Mouse (Mus musculus) cerebellum, adult 2 months (tissue): ENCODE data around the gene Lmod3. TPM values are rescaled to one million over a fixed set of nuclear protein-coding genes. Genes with fewer than 3 reads are reported as not detected.

Experiments used
- DNase-seq, 2 experiments: peaks; one replicate each; pipeline ENCODE4 v3.0.0; 2021
- H3K27ac ChIP-seq: fragments of 200-500 bp; 2 replicates; pipeline ENCODE4 v1.5.1; 2012; ENCODE audit warnings: low read length, control low read depth, inconsistent platforms; ENCODE audit not compliant: insufficient read depth
- H3K27me3 ChIP-seq: fragments of 200-500 bp; 2 replicates; pipeline ENCODE4 v1.6.1; 2012; ENCODE audit warnings: inconsistent platforms, mild to moderate bottlenecking, low read length, moderate library complexity; ENCODE audit not compliant: control insufficient read depth, insufficient read depth
- H3K4me1 ChIP-seq: fragments of 200-500 bp; 2 replicates; pipeline ENCODE4 v1.6.1; 2011; ENCODE audit warnings: low read length; ENCODE audit not compliant: control insufficient read depth, insufficient read depth
- H3K4me3 ChIP-seq: fragments of 200-500 bp; replicated peaks from 2 replicates; pipeline ENCODE3; 2011; ENCODE audit warnings: mild to moderate bottlenecking, low read depth, low read length, control low read depth; ENCODE audit not compliant: insufficient read depth
- CTCF ChIP-seq: fragments of 200-500 bp; IDR thresholded peaks from 2 replicates; pipeline ENCODE4 v1.5.1; 2011; ENCODE audit warnings: low read depth, mild to moderate bottlenecking, control low read depth, low read length, moderate library complexity, borderline replicate concordance; ENCODE audit not compliant: insufficient read depth
- POLR2A ChIP-seq: fragments of 200-500 bp; IDR thresholded peaks from 2 replicates; pipeline ENCODE4 v1.6.1; 2011; ENCODE audit warnings: low read length, control low read depth, borderline replicate concordance; ENCODE audit not compliant: insufficient read depth
- WGBS: fragments of 180-500 bp; shearing (Covaris S2); methylation state at CpG from one replicate; pipeline ENCODE4 v1.1.7; 2018; 5-methylcytosine and 5-hydroxymethylcytosine counted together
- polyA plus RNA-seq: library from polyadenylated mRNA; depleted of rRNA; stranded (reverse); fragments of >200 nt; gene quantifications from 2 replicates; pipeline ENCODE4 v1.2.3, GENCODE M21; 2012

Gene Lmod3
- polyA plus RNA-seq, 1 experiment = 0.08 TPM

DNA sequence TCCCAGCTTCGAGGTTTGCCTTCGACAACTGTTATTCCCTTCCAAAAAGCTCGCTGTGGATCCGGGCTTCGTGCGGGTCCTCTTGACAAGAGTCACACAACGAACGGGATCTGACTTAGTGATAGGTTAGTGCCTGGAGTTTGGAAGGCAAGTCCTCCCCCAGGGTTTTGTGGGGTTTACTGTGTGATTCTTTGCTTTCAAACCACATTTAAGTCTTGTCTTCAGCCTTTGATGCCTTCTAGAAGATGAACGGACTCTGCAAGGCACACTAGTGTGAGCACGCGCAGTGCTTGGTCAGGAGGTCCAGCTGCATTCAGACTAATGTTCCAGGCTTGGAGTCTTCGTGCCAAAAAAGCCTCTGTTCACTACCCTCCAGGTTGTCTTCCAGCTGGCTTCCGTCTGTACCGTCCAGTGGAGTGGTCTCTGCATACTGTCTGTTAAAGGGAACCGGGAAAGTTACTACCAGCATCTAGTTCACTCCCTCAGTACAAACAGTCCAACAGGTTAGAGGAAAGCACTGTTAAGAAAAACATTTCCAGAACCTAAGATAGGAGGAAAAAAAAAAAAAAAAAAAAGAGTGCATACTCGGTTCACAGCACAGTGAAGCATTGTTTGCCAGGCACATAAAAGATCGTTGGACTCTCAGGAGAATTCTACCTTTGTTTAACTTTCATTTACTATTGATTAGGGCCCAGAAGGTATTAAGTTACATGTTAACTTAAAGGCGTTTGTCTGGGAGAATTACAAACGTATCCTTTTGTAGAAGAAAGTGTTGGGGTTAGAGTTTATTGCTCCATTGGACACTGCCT, 35.7 kb upstream of the Lmod3 start:
- DNase-seq = no peak
- Histone ChIP-seq H3K4me1 (no peaks in the 10 kb centered on the region), H3K27me3 (no peaks in the 10 kb centered on the region), H3K4me3 (no peak overlapping the region), H3K27ac (no peak overlapping the region)
- WGBS = 62% methylated on average over 19 of the region's 19 CpGs
- TF ChIP-seq CTCF (no peak), POLR2A (no peak)

DNA sequence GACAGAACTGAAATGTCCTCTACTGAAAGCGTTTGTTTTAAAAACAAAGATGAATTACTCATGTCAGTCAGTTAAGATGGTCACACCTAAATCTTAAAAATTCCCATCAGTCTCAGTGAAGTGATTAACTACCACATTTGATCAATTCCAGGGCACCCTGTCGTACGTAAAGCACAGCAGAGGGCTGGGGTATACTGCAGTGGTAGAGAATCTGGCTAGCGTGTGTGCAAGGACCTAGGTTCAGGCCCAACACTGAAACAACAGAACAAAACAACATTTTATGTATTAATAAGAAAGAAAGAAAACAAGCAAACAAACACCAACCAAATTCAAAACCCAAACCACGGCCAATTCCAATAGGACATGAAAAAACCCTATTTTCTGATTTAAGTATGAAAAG, 33.8 kb upstream of the Lmod3 start:
- H3K4me3 ChIP-seq = no peak overlapping the region
- 97% methylated on average over 5 of the region's 5 CpGs for WGBS
- H3K4me1 ChIP-seq = no peaks in the 10 kb centered on the region
- TF ChIP-seq CTCF = no peak
- no peak for TF ChIP-seq POLR2A
- H3K27me3 ChIP-seq = no peaks in the 10 kb centered on the region
- DNase-seq = no peak
- H3K27ac ChIP-seq = no peak overlapping the region

DNA sequence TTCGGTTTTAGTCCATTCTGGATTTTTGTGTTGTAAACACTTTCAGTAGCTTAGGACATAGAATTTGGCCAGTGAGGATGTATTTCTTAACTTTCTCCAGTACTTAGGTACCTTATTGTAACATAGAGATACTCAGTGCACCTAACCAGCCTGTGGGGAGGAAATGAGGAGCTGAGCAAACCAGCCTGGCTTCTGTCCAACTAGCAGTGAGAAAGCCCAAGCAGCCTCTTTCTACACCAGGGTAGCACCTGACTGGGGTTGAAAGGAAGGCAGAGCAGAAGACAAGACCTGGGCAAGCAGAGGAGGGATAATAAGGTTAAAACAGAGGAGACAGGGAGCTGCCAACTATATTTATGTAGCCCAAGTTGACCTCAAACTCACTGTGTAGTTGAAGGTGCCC, 31.1 kb upstream of the Lmod3 start:
- DNase-seq = no peak
- Histone ChIP-seq H3K27ac (no peak overlapping the region), H3K27me3 (no peaks in the 10 kb centered on the region), H3K4me3 (no peak overlapping the region), H3K4me1 (no peaks in the 10 kb centered on the region)
- TF ChIP-seq CTCF = no peak
- TF ChIP-seq POLR2A = no peak
- 96% methylated on average over 1 of the region's 1 CpGs for WGBS

DNA sequence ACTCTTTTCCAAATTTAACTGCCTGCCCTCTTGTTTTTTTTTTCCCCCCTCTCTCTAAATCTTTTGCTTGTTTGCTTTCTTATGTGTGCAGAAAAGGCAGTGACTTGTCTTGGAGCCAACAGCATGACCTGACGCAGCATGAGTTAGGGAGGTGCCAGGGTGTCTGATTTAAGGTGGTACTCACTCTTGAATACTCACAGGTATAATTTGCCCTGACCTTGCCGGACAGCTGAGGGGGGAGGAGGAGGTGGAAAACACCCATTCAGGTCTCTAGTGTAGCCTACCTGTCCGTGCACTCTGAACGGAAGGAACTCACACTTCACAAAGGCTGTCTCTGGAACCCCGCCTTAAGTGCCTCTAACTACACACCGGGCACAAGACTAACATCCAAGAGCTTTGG, 26.3 kb upstream of the Lmod3 start:
- Histone ChIP-seq H3K4me1 (peaks cover 3% of the 10 kb centered on the region; the same call in 1 of the 2 replicates), H3K4me3 (no peak overlapping the region), H3K27me3 (no peaks in the 10 kb centered on the region), H3K27ac (no peak overlapping the region)
- no peak for DNase-seq
- no peak for TF ChIP-seq POLR2A
- no peak for TF ChIP-seq CTCF
- 62% methylated on average over 6 of the region's 6 CpGs for WGBS

DNA sequence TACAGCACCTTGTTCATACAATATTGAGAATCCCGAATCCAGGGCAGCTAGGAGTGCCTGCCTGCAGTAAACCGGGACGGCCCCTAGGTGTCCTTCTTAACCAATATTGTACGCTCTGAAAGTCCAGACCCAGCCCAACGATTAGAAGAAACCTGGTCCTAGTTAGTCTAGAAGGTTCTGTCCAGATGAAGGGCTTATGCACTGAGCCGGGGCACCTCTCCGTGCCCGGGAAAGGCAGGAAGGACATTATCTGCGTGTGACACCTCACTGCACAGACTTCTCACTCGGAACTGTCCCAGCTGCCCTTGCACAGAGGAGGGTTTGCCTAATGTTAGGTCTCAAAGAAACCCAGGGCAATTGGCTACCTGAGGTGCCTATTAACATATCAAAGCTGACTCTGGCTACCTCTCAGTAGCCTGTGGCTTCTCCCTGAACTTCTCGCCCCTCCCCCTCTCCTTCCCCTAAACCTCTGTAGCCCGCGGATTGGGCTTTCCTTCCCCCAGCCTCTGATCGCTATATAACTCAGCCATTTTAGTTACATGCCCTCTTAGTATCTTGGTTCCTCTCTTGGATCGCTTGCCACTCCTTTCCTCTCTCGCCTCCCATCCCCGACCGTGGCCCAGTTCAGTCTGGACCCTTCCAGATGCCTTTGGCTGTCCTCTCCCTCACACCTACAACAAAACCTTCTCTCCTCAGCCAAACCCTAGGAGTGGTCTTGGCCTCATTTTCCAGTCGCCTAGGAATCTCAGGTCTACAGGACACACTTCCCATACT, 25.6 kb upstream of the Lmod3 start:
- Histone ChIP-seq H3K27me3 (no peaks in the 10 kb centered on the region), H3K4me1 (peaks cover 3% of the 10 kb centered on the region; the same call in 1 of the 2 replicates), H3K4me3 (peak overlapping the region; percentile 46), H3K27ac (no peak overlapping the region)
- no peak for TF ChIP-seq POLR2A
- TF ChIP-seq CTCF = peak; percentile 86
- peak; percentile 72 to 79 for DNase-seq
- 5% methylated on average over 19 of the region's 19 CpGs for WGBS

DNA sequence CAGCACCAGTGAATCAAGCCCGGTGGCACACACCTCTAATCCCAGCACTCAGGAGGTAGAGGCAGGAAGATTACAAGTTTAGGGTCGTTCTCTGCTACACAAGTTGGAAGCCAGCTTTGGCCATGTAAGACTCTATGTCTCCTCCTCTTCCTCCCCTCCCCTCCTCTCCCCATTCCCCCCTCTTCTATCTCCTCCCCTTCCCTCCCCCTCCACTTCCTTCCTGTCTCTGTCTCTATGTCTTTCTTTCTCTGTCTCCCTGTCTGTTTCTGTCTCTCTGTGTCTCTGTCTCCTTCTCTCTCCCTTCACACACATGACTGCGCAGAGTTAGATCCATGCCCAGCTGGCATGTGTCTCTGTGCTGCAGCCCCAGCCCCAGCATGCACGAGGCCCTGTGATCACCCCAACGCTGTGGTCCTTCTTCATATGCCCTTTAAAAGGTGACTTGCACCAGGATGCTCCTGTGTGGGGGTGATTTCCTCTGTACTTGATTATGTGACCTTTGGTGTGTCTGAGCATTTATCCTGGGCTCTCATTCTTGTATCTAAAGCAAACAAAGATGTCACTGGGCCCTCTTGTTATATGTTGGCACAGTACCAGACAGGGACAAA, 24.4 kb upstream of the Lmod3 start:
- Histone ChIP-seq H3K27me3 (no peaks in the 10 kb centered on the region), H3K4me3 (no peak overlapping the region), H3K27ac (no peak overlapping the region), H3K4me1 (peaks cover 3% of the 10 kb centered on the region; the same call in 1 of the 2 replicates)
- WGBS = 40% methylated on average over 5 of the region's 5 CpGs
- DNase-seq = no peak
- no peak for TF ChIP-seq CTCF
- no peak for TF ChIP-seq POLR2A

DNA sequence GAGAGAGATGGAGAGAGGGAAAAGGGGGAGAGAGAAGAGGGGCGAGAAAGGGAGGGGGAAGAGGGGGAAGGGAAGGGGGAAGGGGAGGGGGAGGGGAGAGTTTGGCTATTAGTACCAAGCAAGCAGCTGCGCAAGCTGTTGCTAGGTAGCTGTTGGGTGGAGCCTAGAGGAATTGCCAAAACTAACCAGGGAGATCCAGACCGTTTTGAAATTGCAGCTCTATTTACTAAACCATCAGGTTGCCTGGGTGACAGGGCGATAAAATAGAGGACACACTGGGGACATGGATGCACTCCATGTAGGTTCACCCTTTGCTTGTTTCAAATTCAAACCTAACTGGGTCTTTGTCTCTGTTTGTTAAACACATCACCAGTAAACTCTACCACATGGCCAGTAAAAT, 23.8 kb upstream of the Lmod3 start:
- no peak overlapping the region for H3K27ac ChIP-seq
- H3K27me3 ChIP-seq = no peaks in the 10 kb centered on the region
- H3K4me1 ChIP-seq = peaks cover 3% of the 10 kb centered on the region; the same call in 1 of the 2 replicates
- TF ChIP-seq CTCF (no peak), POLR2A (no peak)
- 15% methylated on average over 4 of the region's 4 CpGs for whole genome bisulfite sequencing
- no peak for DNase-seq
- no peak overlapping the region for H3K4me3 ChIP-seq

DNA sequence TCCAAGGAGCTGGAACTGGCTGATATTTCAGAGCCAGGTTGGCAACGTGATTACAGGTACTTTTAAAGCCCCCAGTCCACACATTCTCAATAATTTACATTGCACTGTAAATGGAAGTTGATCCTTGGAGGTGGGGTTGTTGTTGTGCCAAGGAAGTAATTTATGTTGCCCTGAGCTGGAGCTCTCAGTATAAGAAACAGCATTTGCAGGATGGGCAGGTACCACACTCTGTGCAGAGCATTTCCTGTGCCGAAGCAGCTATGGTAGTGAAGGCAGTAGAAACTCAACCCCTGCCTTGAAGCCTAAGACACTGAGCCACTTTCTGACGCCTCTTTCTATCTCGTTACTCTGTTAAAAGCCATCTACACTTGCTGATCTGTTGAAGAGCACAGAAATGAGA, 23.2 kb upstream of the Lmod3 start:
- DNase-seq = no peak
- no peak overlapping the region for H3K4me3 ChIP-seq
- 44% methylated on average over 4 of the region's 4 CpGs for WGBS
- H3K4me1 ChIP-seq = peaks cover 3% of the 10 kb centered on the region; the same call in 1 of the 2 replicates
- no peak for TF ChIP-seq POLR2A
- TF ChIP-seq CTCF = no peak
- H3K27me3 ChIP-seq = no peaks in the 10 kb centered on the region
- H3K27ac ChIP-seq = no peak overlapping the region
